Mouse (Mus musculus) spleen, adult 2 months (tissue): Measurements from ENCODE around the gene Gm28870. TPM values are rescaled to one million over a fixed set of nuclear protein-coding genes. Genes with fewer than 3 reads are reported as not detected.
"Not testable (repeated sequence)": the region's sequence is repeated elsewhere in the genome, so short reads cannot be mapped to it uniquely, and the experiment has no call there.

Source experiments
- DNase-seq, 2 experiments: peaks; one replicate each; pipeline versions ENCODE4 v3.0.0 to v3.0.0-alpha.2; 2012 to 2021; ENCODE audit warnings: low spot score in 2 of 2, low read depth in 1 of 2
- H3K27ac ChIP-seq: fragments of 200-500 bp; 2 replicates; pipeline ENCODE4 v1.5.1; 2012; ENCODE audit warnings: low read length, inconsistent platforms; ENCODE audit not compliant: insufficient read depth
- H3K27me3 ChIP-seq: fragments of 200-500 bp; 2 replicates; pipeline ENCODE4 v1.6.1; 2012; ENCODE audit warnings: mild to moderate bottlenecking, moderate library complexity, low read length, inconsistent platforms; ENCODE audit not compliant: control insufficient read depth, insufficient read depth
- H3K36me3 ChIP-seq: fragments of 200-500 bp; 2 replicates; pipeline ENCODE4 v1.6.1; 2012; ENCODE audit warnings: mild to moderate bottlenecking, low read length, inconsistent platforms; ENCODE audit not compliant: control insufficient read depth, insufficient read depth
- H3K4me1 ChIP-seq: fragments of 200-500 bp; 2 replicates; pipeline ENCODE4 v1.6.1; 2011; ENCODE audit warnings: inconsistent platforms; ENCODE audit not compliant: control insufficient read depth, insufficient read depth, insufficient read length
- H3K4me3 ChIP-seq: fragments of 200-500 bp; 2 replicates; pipeline ENCODE4 v1.5.1; 2011; ENCODE audit warnings: mild to moderate bottlenecking, inconsistent platforms; ENCODE audit not compliant: insufficient read depth, insufficient read length; ENCODE audit errors: extremely low read depth
- WGBS: fragments of 180-500 bp; shearing (Covaris S2); methylation state at CpG from one replicate; pipeline ENCODE4 v1.1.7; 2018; 5-methylcytosine and 5-hydroxymethylcytosine counted together
- polyA plus RNA-seq: library from polyadenylated mRNA; depleted of rRNA; stranded (reverse); fragments of >200 nt; gene quantifications from 2 replicates; pipeline ENCODE4 v1.2.3, GENCODE M21; 2012; rRNA removed

Gm28870 gene
- not detected in 2 replicates for polyA plus RNA-seq

GRCm38 (mm10) chrY:50096976-50097375 lies at the start of gene Gm28870:
TSS of gene Gm28870 (plus strand) at chrY:50097276.
- not testable (repeated sequence) for H3K4me3 ChIP-seq, DNase-seq, H3K36me3 ChIP-seq, H3K4me1 ChIP-seq, H3K27me3 ChIP-seq, H3K27ac ChIP-seq
- no CpG with 5 or more reads among the region's 2 CpGs for WGBS
